11 mouse cellular contexts compared by ENCODE assay signal in genomic region chr15:79166712-79167111, GRCm38 (mm10). TPM values are rescaled to one million over a fixed set of nuclear protein-coding genes. Genes with fewer than 3 reads are reported as not detected.
DNase-seq lines count a peak whose midpoint lies in the region; ATAC-seq lines count a peak whose summit lies in the region.
"Had no signal": no experiment of that assay in that cellular context is flagged by ENCODE, and none has a peak within 500 bp of the region (broad histone marks: within the 10 kb centered on the region; RNA-seq: fewer than 3 reads in every experiment).

No protein-coding gene starts in this region.

- no peaks in the 10 kb centered on the region for H3K36me3 ChIP-seq in heart, embryonic 11.5 days (ENCODE audit: control insufficient read depth, insufficient read depth, low read length)
- no peaks in the 10 kb centered on the region for H3K36me3 ChIP-seq in embryonic facial prominence, embryonic 11.5 days (replicated peaks; ENCODE audit: control insufficient read depth, insufficient read depth, low read depth, low read length)
- H3K36me3 ChIP-seq in intestine, embryonic 16.5 days (ENCODE audit: control insufficient read depth, insufficient read depth, low read length), result no peaks in the 10 kb centered on the region

- H3K9me3 ChIP-seq in heart, embryonic 11.5 days (replicated peaks; ENCODE audit: control insufficient read depth, low read length), result no peaks in the 10 kb centered on the region
- H3K9me3 ChIP-seq in embryonic facial prominence, embryonic 11.5 days (replicated peaks; ENCODE audit: control insufficient read depth, low read length), result no peaks in the 10 kb centered on the region
- no peaks in the 10 kb centered on the region for H3K9me3 ChIP-seq in intestine, embryonic 16.5 days (ENCODE audit: control insufficient read depth, low read length)

- no peak overlapping the region for H3K27ac ChIP-seq in heart, embryonic 11.5 days (ENCODE audit: low read depth, low read length)
- no peak overlapping the region for H3K27ac ChIP-seq in embryonic facial prominence, embryonic 11.5 days (replicated peaks; ENCODE audit: low read depth, low read length)
- H3K27ac ChIP-seq in intestine, embryonic 16.5 days (ENCODE audit: low read length), result no peak overlapping the region

- no peak overlapping the region for H3K4me2 ChIP-seq in heart, embryonic 11.5 days
- no peak overlapping the region for H3K4me2 ChIP-seq in embryonic facial prominence, embryonic 11.5 days (ENCODE audit: low read depth, low read length)
- H3K4me2 ChIP-seq in intestine, embryonic 16.5 days (ENCODE audit: low read depth, low read length), result no peak overlapping the region
- H3K4me2 ChIP-seq: lung, embryonic 14.5 days had no signal

- no peak for DNase-seq in heart, adult 9 months (ENCODE audit: low spot score in 2 of 2)
- peak; percentile 87 for DNase-seq in brain, adult 2 months (ENCODE audit: low read depth, low spot score)
- peak; percentile 22 for DNase-seq in embryonic facial prominence, embryonic 11.5 days (ENCODE audit: low spot score)
- no peak for DNase-seq in left cerebral cortex, adult 8-10 months (ENCODE audit: low spot score in 2 of 2)
- DNase-seq: gastrocnemius, postnatal 36 days; kidney, adult 11 months; lung, embryonic 14.5 days; thymus, adult 2 months had no signal

- no peak overlapping the region for H3K4me3 ChIP-seq in heart, embryonic 11.5 days (ENCODE audit: low read depth, low read length)
- no peak overlapping the region for H3K4me3 ChIP-seq in embryonic facial prominence, embryonic 11.5 days (ENCODE audit: low read depth, low read length)
- no peak overlapping the region for H3K4me3 ChIP-seq in intestine, embryonic 16.5 days (ENCODE audit: low read length)

- ATAC-seq in heart, embryonic 11.5 days (replicated peaks; ENCODE audit: insufficient number of reproducible peaks, low FRiP score, low TSS enrichment), result 0 out of 2 replicates have a peak, but pooled peaks have one; percentile 20
- no peak; the same call in 1 of the 2 replicates for ATAC-seq in embryonic facial prominence, embryonic 11.5 days (replicated peaks; ENCODE audit: insufficient number of reproducible peaks, low FRiP score, low TSS enrichment, low read depth)
- peak; percentile 22; the same call in 1 of the 2 replicates for ATAC-seq in intestine, embryonic 16.5 days
- no peak for ATAC-seq in megakaryocyte, adult 5-6 weeks (ENCODE audit: poor library complexity, severe bottlenecking)

- H3K4me1 ChIP-seq in heart, embryonic 11.5 days (ENCODE audit: control insufficient read depth, insufficient read depth, low read length), result peaks cover 15% of the 10 kb centered on the region
- H3K4me1 ChIP-seq in embryonic facial prominence, embryonic 11.5 days (ENCODE audit: control insufficient read depth, insufficient read depth, low read length), result peaks cover 3% of the 10 kb centered on the region; the same call in 1 of the 2 replicates
- peaks cover 3% of the 10 kb centered on the region; the same call in 1 of the 2 replicates for H3K4me1 ChIP-seq in intestine, embryonic 16.5 days (ENCODE audit: control insufficient read depth, insufficient read depth, low read length)

- no peak overlapping the region for H3K9ac ChIP-seq in heart, embryonic 11.5 days (ENCODE audit: low read depth, low read length)
- no peak overlapping the region; the same call in 1 of the 2 replicates for H3K9ac ChIP-seq in embryonic facial prominence, embryonic 11.5 days (replicated peaks; ENCODE audit: low read length)
- no peak overlapping the region for H3K9ac ChIP-seq in intestine, embryonic 16.5 days (ENCODE audit: low read depth, low read length)
- H3K9ac ChIP-seq: lung, embryonic 14.5 days had no signal

- WGBS in heart, embryonic 11.5 days (ENCODE audit: insufficient replicate concordance), result 30% methylated on average over 8 of the region's 8 CpGs
- 43% methylated on average over 8 of the region's 8 CpGs for WGBS in embryonic facial prominence, embryonic 11.5 days
- WGBS in intestine, embryonic 16.5 days, result 37% methylated on average over 8 of the region's 8 CpGs

- H3K27me3 ChIP-seq in heart, embryonic 11.5 days (ENCODE audit: control insufficient read depth, insufficient read depth, low read length), result peaks cover 51% of the 10 kb centered on the region
- peaks cover 36% of the 10 kb centered on the region for H3K27me3 ChIP-seq in embryonic facial prominence, embryonic 11.5 days (ENCODE audit: control insufficient read depth, insufficient read depth, low read length)
- H3K27me3 ChIP-seq in intestine, embryonic 16.5 days (replicated peaks; ENCODE audit: control insufficient read depth, insufficient read depth, low read length), result peaks cover 42% of the 10 kb centered on the region

RNA-seq across cellular contexts. Expression of gene Sox10, which starts 1.7 kb away (rescaled TPM):
- 1.1 and 1.3 TPM in 2 replicates for polyA plus RNA-seq in heart, embryonic 11.5 days (2014; fragmentation: Nextera tagmentation; extraction: Ambion mirVana)
- 11.6 and 12.2 TPM in 2 replicates for polyA plus RNA-seq in embryonic facial prominence, embryonic 11.5 days (2014; fragmentation: Nextera tagmentation; extraction: Ambion mirVana)
- 5.2 and 5.4 TPM in 2 replicates for polyA plus RNA-seq in intestine, embryonic 16.5 days (2015; fragmentation: Nextera tagmentation; extraction: Ambion mirVana)
- total RNA-seq in megakaryocyte, adult 5-6 weeks (2015), result not detected in 2 replicates
- not detected in 2 replicates for total RNA-seq in megakaryocyte, adult 5-6 weeks (2017)
- 10 to 100 TPM; 30.5 to 36.3 (median 32.6) TPM for total RNA-seq in left cerebral cortex, adult 8-10 months (2022)

RNA-seq across cellular contexts. Expression of gene 1700088E04Rik, which starts 25.7 kb away (rescaled TPM):
- 7.1 and 8.2 TPM in 2 replicates for polyA plus RNA-seq in heart, embryonic 11.5 days (2014; fragmentation: Nextera tagmentation; extraction: Ambion mirVana)
- polyA plus RNA-seq in embryonic facial prominence, embryonic 11.5 days (2014; fragmentation: Nextera tagmentation; extraction: Ambion mirVana), result 6.8 and 7.9 TPM in 2 replicates
- 4.2 and 5.7 TPM in 2 replicates for polyA plus RNA-seq in intestine, embryonic 16.5 days (2015; fragmentation: Nextera tagmentation; extraction: Ambion mirVana)
- total RNA-seq in megakaryocyte, adult 5-6 weeks (2015), result not detected in 2 replicates
- not detected in 2 replicates for total RNA-seq in megakaryocyte, adult 5-6 weeks (2017)
- total RNA-seq in left cerebral cortex, adult 8-10 months (2022), result 10 to 100 TPM; 10.1 to 14.4 (median 11.3) TPM

RNA-seq across cellular contexts. Expression of gene Polr2f, which starts 25.9 kb away (rescaled TPM):
- 284 and 297 TPM in 2 replicates for polyA plus RNA-seq in heart, embryonic 11.5 days (2014; fragmentation: Nextera tagmentation; extraction: Ambion mirVana)
- polyA plus RNA-seq in embryonic facial prominence, embryonic 11.5 days (2014; fragmentation: Nextera tagmentation; extraction: Ambion mirVana), result 388 and 414 TPM in 2 replicates
- polyA plus RNA-seq in intestine, embryonic 16.5 days (2015; fragmentation: Nextera tagmentation; extraction: Ambion mirVana), result 287 and 317 TPM in 2 replicates
- 46.0 and 49.2 TPM in 2 replicates for total RNA-seq in megakaryocyte, adult 5-6 weeks (2015)
- total RNA-seq in megakaryocyte, adult 5-6 weeks (2017), result 39.6 and 54.1 TPM in 2 replicates
- 100 to 1,000 TPM in 2 of 4 experiments, 10 to 100 TPM in 2; 83.7 to 108 (median 99.6) TPM for total RNA-seq in left cerebral cortex, adult 8-10 months (2022)

RNA-seq across cellular contexts. Expression of gene Micall1, which starts 58.0 kb away (rescaled TPM):
- 11.9 and 13.6 TPM in 2 replicates for polyA plus RNA-seq in heart, embryonic 11.5 days (2014; fragmentation: Nextera tagmentation; extraction: Ambion mirVana)
- 4.9 and 5.1 TPM in 2 replicates for polyA plus RNA-seq in embryonic facial prominence, embryonic 11.5 days (2014; fragmentation: Nextera tagmentation; extraction: Ambion mirVana)
- polyA plus RNA-seq in intestine, embryonic 16.5 days (2015; fragmentation: Nextera tagmentation; extraction: Ambion mirVana), result 5.2 and 6.3 TPM in 2 replicates
- 4.4 and 6.1 TPM in 2 replicates for total RNA-seq in megakaryocyte, adult 5-6 weeks (2015)
- total RNA-seq in megakaryocyte, adult 5-6 weeks (2017), result 3.6 and 6.3 TPM in 2 replicates
- total RNA-seq in left cerebral cortex, adult 8-10 months (2022), result 10 to 100 TPM; 28.9 to 32.0 (median 30.4) TPM

Comparison
In these comparisons a context has a peak if more than half of its experiments do, and no peak if none do; other contexts are left out.
1. ATAC-seq: peak in heart, embryonic 11.5 days (single experiment) and intestine, embryonic 16.5 days (single experiment); none in embryonic facial prominence, embryonic 11.5 days (single experiment) and megakaryocyte, adult 5-6 weeks (single experiment).
2. DNase-seq: peak in brain, adult 2 months (single experiment) and embryonic facial prominence, embryonic 11.5 days (single experiment); none in heart, adult 9 months (0 of 2) and left cerebral cortex, adult 8-10 months (0 of 2).